Mouse (Mus musculus): ENCODE results near the gene Fam196b. TPM values are rescaled to one million over a fixed set of nuclear protein-coding genes. Genes with fewer than 3 reads are reported as not detected.

The Fam196b gene
- polyA plus RNA-seq, 1 experiment, result not detected

GRCm38 (mm10) chr11:34467056-34467455, 152.4 kb downstream of the Fam196b start:
- no peaks in the 10 kb centered on the region for H3K4me1 ChIP-seq (ENCODE audit: control insufficient read depth, insufficient read depth, low read length)
- no peak overlapping the region for H3K4me3 ChIP-seq (replicated peaks; ENCODE audit: control insufficient read depth, low read depth, low read length)
- WGBS, result 77% methylated on average over 1 of the region's 1 CpGs
- H3K27ac ChIP-seq (ENCODE audit: control insufficient read depth, insufficient read depth, low read depth, low read length, poor library complexity), result no peak overlapping the region
- TF ChIP-seq POLR2A (IDR thresholded peaks at IDR 0.05; ENCODE audit: borderline replicate concordance, control insufficient read depth, low read depth, low read length) (no peak), CTCF (IDR thresholded peaks at IDR 0.05; ENCODE audit: control insufficient read depth, insufficient read depth, low read length) (no peak)

GRCm38 (mm10) chr11:34468571-34468970, 153.9 kb downstream of the Fam196b start:
- no peak for TF ChIP-seq POLR2A (IDR thresholded peaks at IDR 0.05; ENCODE audit: borderline replicate concordance, control insufficient read depth, low read depth, low read length)
- H3K4me1 ChIP-seq (ENCODE audit: control insufficient read depth, insufficient read depth, low read length), result no peaks in the 10 kb centered on the region

GRCm38 (mm10) chr11:34469792-34470191, 155.2 kb downstream of the Fam196b start:
- no peak overlapping the region for H3K27ac ChIP-seq (ENCODE audit: control insufficient read depth, insufficient read depth, low read depth, low read length, poor library complexity)
- 82% methylated on average over 2 of the region's 2 CpGs for WGBS
- TF ChIP-seq CTCF (IDR thresholded peaks at IDR 0.05; ENCODE audit: control insufficient read depth, insufficient read depth, low read length) (no peak), POLR2A (IDR thresholded peaks at IDR 0.05; ENCODE audit: borderline replicate concordance, control insufficient read depth, low read depth, low read length) (no peak)
- no peak overlapping the region for H3K4me3 ChIP-seq (replicated peaks; ENCODE audit: control insufficient read depth, low read depth, low read length)
- H3K4me1 ChIP-seq (ENCODE audit: control insufficient read depth, insufficient read depth, low read length), result no peaks in the 10 kb centered on the region

More at GRCm38 (mm10) chr11:34468571-34468970, 153.9 kb downstream of the Fam196b start:
- 78% methylated on average over 3 of the region's 3 CpGs for WGBS
- Histone ChIP-seq H3K4me3 (replicated peaks; ENCODE audit: control insufficient read depth, low read depth, low read length) (no peak overlapping the region), H3K27ac (ENCODE audit: control insufficient read depth, insufficient read depth, low read depth, low read length, poor library complexity) (no peak overlapping the region)

Other genes starting within 250 kb of the Fam196b start
- gene 4930469K13Rik, start 216.3 kb upstream of the Fam196b start, polyA plus RNA-seq (2011; ENCODE audit: insufficient read depth, insufficient read length, low replicate concordance, missing spikeins), result not detected in 2 replicates
- gene Foxi1, start 106.7 kb upstream of the Fam196b start, polyA plus RNA-seq (2011; ENCODE audit: insufficient read depth, insufficient read length, low replicate concordance, missing spikeins), result not detected in 2 replicates